Mouse (Mus musculus): ENCODE data around the gene Syne4. TPM values are rescaled to one million over a fixed set of nuclear protein-coding genes. Genes with fewer than 3 reads are reported as not detected.

Gene Syne4
- polyA plus RNA-seq, 1 experiment from 2014 or later, result 29.2 TPM

DNA sequence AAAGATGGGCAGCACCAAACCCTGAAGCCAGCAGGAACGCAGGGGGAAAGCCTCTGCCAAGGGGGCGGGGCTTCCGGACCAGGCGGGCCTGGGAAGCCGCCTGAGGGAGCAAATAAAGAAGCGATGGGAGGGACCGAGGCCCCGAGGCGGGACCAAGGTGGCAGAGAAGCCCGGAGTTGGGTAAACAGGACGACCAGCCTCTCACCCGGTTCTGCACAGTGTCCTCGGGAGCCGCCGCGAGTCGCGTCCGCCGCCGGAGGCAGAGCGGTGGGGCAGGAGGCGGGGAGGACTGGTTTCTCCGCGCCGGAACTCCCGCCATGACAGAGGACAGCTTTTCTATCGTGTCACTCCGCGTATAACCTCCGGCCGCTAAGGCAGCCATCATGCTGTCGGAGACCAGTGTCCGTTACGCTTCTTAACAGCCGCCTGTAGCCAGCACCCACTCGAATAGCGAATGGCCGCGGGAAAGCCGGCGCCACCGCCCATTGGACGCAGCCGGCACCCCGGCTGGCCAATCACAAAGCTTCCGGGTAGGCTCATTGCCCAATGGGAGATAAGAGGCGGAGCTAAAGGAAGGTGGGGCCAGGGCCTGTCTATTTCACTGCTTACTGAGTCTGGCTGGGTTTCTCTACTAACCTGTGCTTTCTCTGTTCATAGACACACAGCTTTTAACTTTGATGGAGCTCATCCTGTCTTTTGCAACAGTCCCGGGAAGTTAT lies 34.5 kb upstream of the Syne4 start, which contains the start of the genes Thap8 and Wdr62:
Gene Thap8, plus strand, starts transcription at position 144 of the 719 bp plus-strand sequence.
Gene Wdr62, minus strand, starts transcription at position 469 of the 719 bp plus-strand sequence.
- Histone ChIP-seq H3K4me1 (replicated peaks; ENCODE audit: control insufficient read depth, insufficient read depth, low read length) (peaks cover 2% of the 10 kb centered on the region; the same call in 1 of the 2 replicates), H3K4me2 (ENCODE audit: low read depth, low read length, severe bottlenecking) (peak within 1 kb of the TSS; percentile 86), H3K9ac (ENCODE audit: low read length) (peak within 1 kb of the TSS; percentile 64), H3K9me3 (ENCODE audit: control insufficient read depth, low read length) (no peaks in the 10 kb centered on the region), H3K4me3 (ENCODE audit: low read depth, low read length) (peak within 1 kb of the TSS; percentile 74), H3K36me3 (ENCODE audit: control insufficient read depth, insufficient read depth, low read length) (no peaks in the 10 kb centered on the region), H3K27ac (ENCODE audit: low read depth, low read length) (peak within 1 kb of the TSS; percentile 90), H3K27me3 (ENCODE audit: control insufficient read depth, insufficient read depth, low read length) (no peaks in the 10 kb centered on the region)
- under 1% methylated on average over 49 of the region's 49 CpGs for WGBS
- ATAC-seq (replicated peaks; ENCODE audit: low FRiP score), result peak; percentile 96
- peak; percentile 96 for DNase-seq (ENCODE audit: low spot score)

DNA sequence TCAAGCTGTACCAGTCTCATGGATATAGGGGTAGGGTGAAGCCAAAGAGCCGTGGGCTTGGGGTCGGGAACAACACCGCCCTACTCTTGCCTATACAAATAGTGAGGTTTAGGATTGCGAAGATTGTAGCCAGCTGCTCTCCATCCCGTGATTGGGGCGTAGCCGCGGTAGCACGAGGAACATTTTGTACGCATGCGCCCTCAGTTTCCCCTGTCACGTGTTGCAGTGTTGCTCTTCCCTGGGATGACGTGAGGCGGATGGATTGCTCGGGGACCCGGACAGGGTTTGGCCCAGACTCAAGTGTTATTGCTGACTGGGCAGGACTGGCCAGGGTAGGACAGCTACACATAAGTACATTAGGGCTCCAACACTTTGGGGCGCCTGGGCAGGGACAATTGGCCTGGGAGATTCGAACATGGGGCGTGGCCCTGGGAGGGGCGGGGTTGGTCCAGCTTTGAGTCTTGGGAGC lies 33.9 kb upstream of the Syne4 start:
- ATAC-seq (replicated peaks; ENCODE audit: low FRiP score) (peak; percentile 87), DNase-seq (ENCODE audit: low spot score) (peak; percentile 88)
- peak overlapping the region; percentile 74 for H3K4me3 ChIP-seq (ENCODE audit: low read depth, low read length)
- H3K9me3 ChIP-seq (ENCODE audit: control insufficient read depth, low read length), result no peaks in the 10 kb centered on the region
- H3K27ac ChIP-seq (ENCODE audit: low read depth, low read length), result peak overlapping the region; percentile 90
- H3K27me3 ChIP-seq (ENCODE audit: control insufficient read depth, insufficient read depth, low read length), result no peaks in the 10 kb centered on the region
- peaks cover 2% of the 10 kb centered on the region; the same call in 1 of the 2 replicates for H3K4me1 ChIP-seq (replicated peaks; ENCODE audit: control insufficient read depth, insufficient read depth, low read length)
- H3K9ac ChIP-seq (ENCODE audit: low read length), result peak overlapping the region; percentile 64
- WGBS, result under 1% methylated on average over 20 of the region's 20 CpGs
- peak overlapping the region; percentile 86 for H3K4me2 ChIP-seq (ENCODE audit: low read depth, low read length, severe bottlenecking)
- H3K36me3 ChIP-seq (ENCODE audit: control insufficient read depth, insufficient read depth, low read length), result no peaks in the 10 kb centered on the region

DNA sequence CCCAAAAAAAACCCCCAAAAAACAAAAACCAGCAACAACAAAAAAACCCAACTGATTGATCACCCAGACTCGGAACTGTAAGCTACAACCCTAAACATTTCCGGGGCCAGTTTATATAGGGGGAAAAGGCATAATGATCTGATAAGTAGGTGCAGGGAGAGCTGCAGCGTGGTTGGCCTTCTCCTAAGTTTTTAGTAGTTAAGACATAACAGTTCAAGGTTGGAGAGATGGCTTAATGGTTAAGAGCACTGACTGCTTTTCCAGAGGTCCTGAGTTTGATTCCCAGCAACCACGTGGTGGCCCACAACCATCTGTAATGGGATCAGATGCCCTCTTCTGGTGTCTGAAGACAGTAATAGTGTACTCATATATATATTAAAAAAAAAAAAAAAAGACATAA lies 33.1 kb upstream of the Syne4 start:
- ATAC-seq (replicated peaks; ENCODE audit: low FRiP score) (no peak), DNase-seq (ENCODE audit: low spot score) (no peak)
- 77% methylated on average over 4 of the region's 4 CpGs for WGBS
- peaks cover 2% of the 10 kb centered on the region; the same call in 1 of the 2 replicates for H3K4me1 ChIP-seq (replicated peaks; ENCODE audit: control insufficient read depth, insufficient read depth, low read length)
- H3K27me3 ChIP-seq (ENCODE audit: control insufficient read depth, insufficient read depth, low read length), result no peaks in the 10 kb centered on the region
- no peak overlapping the region for H3K9ac ChIP-seq (ENCODE audit: low read length)
- no peak overlapping the region for H3K27ac ChIP-seq (ENCODE audit: low read depth, low read length)
- no peak overlapping the region for H3K4me3 ChIP-seq (ENCODE audit: low read depth, low read length)
- no peak overlapping the region for H3K4me2 ChIP-seq (ENCODE audit: low read depth, low read length, severe bottlenecking)
- no peaks in the 10 kb centered on the region for H3K36me3 ChIP-seq (ENCODE audit: control insufficient read depth, insufficient read depth, low read length)
- no peaks in the 10 kb centered on the region for H3K9me3 ChIP-seq (ENCODE audit: control insufficient read depth, low read length)

DNA sequence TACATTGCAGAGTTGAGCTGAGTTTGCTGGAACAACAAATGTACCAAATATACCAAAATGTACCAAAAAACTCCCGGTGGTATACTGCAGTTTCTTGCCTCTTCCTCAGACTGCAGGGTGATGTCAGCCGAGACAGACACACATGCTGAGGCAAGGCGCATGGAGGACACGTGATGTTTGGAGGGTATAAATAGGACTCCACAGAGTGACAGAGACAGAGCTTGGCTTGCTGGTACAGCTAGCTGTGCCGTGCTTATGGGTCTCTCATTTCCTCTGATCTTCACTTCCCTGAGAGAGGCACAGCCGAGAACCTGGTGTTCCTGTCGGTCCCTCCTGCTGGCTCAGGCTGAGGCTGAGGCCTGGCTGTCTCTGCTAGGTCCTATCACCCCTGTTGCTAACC lies 31.9 kb upstream of the Syne4 start:
- no peaks in the 10 kb centered on the region for H3K27me3 ChIP-seq (ENCODE audit: control insufficient read depth, insufficient read depth, low read length)
- no peak for ATAC-seq (replicated peaks; ENCODE audit: low FRiP score)
- 85% methylated on average over 7 of the region's 7 CpGs for WGBS

DNA sequence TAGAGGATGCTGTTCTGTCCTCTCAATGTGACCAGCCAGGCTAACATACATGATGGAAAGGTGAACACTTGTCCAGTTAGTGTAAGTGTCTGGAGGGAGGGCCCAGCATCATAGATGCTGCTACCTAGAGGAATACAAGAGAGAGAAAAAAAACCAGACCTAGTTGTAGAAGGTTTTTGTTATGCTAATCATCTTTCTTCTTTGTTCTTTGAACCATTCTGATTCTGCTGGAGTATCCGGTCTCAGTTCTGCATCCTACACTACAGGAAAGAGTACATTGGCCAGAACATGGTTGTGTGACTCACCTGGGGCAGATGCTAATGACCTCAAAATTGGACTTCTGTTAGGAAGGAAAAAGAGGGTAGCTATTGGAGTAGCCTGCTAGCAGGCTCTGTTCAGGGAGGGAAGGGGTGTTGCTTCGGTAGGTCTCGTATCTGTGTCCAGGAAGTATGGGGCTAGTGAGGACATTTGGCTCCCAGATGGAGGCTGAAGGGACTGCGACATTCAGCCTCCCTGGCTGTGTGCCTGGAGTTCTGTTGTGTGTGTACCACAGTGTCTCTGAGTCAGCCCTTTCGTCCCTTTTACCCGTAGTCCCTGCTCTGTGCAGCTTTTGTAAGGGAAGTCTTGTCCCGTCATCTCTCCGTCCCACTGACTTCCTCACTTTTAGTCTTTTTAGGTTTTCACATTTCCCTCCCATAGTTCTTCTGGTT lies 27.8 kb upstream of the Syne4 start:
- WGBS, result 73% methylated on average over 8 of the region's 8 CpGs
- H3K36me3 ChIP-seq (ENCODE audit: control insufficient read depth, insufficient read depth, low read length), result no peaks in the 10 kb centered on the region

More for the DNA sequence above, 31.9 kb upstream of the Syne4 start:
- Histone ChIP-seq H3K9ac (ENCODE audit: low read length) (no peak overlapping the region), H3K9me3 (ENCODE audit: control insufficient read depth, low read length) (no peaks in the 10 kb centered on the region), H3K4me3 (ENCODE audit: low read depth, low read length) (no peak overlapping the region), H3K4me1 (replicated peaks; ENCODE audit: control insufficient read depth, insufficient read depth, low read length) (peaks cover 2% of the 10 kb centered on the region; the same call in 1 of the 2 replicates), H3K27ac (ENCODE audit: low read depth, low read length) (no peak overlapping the region), H3K4me2 (ENCODE audit: low read depth, low read length, severe bottlenecking) (no peak overlapping the region), H3K36me3 (ENCODE audit: control insufficient read depth, insufficient read depth, low read length) (no peaks in the 10 kb centered on the region)
- DNase-seq (ENCODE audit: low spot score), result no peak

DNA sequence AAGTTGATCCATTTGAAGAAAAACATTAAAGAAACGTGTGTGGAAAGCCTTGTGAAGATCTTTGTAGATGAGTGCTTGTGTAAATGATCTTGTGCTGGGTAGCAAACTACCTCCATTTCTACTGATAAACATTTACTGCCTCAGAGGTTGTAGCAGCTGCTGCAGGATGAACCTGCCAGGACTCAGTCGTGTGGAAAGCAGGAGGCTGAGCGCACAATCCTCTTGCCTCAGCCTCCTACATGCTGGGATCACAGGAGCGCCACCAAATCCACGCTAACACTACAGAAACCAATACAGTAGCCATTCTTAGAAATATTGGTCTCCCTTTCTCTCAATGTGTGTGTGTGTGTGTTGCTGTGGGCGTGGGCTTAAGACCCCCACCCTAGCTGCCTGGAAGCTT lies 26.6 kb upstream of the Syne4 start:
- no peak for DNase-seq (ENCODE audit: low spot score)

More for the DNA sequence above, 27.8 kb upstream of the Syne4 start:
- Histone ChIP-seq H3K9me3 (ENCODE audit: control insufficient read depth, low read length) (no peaks in the 10 kb centered on the region), H3K4me1 (replicated peaks; ENCODE audit: control insufficient read depth, insufficient read depth, low read length) (peaks cover 4% of the 10 kb centered on the region; the same call in 1 of the 2 replicates), H3K4me2 (ENCODE audit: low read depth, low read length, severe bottlenecking) (no peak overlapping the region), H3K27ac (ENCODE audit: low read depth, low read length) (no peak overlapping the region), H3K4me3 (ENCODE audit: low read depth, low read length) (no peak overlapping the region), H3K27me3 (ENCODE audit: control insufficient read depth, insufficient read depth, low read length) (no peaks in the 10 kb centered on the region), H3K9ac (ENCODE audit: low read length) (no peak overlapping the region)
- ATAC-seq (replicated peaks; ENCODE audit: low FRiP score) (no peak), DNase-seq (ENCODE audit: low spot score) (no peak)

DNA sequence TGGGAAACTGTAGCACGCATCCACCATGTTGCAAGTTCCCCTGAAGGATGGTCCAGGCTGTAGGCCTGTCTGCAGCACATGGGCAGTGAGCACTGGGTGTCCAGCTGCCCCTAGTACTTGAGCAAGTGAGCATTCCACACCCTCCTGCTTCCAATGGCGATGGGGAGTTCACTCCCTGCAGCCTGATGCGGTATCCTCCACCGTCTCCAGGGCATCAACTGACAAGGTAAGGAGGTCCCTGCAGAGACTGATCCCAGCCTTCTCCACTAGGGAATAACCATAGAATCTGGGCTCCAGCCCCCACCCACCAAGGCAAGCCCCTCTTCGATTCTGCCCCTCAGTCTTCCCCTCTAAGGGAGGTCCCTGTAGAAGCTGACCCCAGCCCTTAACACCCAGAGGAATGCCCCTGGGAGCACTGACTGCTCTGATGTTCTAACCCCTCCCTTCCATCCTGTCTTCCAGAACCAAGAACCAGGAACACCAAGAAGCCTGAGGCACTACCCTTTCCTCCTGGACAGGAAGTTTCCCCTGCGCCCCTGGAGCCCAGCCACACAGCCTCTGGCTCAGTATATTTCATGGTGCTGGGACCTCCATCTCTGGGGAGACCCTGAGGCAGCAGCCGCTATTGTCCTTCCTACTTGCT lies 25.4 kb upstream of the Syne4 start:
- Histone ChIP-seq H3K4me3 (ENCODE audit: low read depth, low read length) (no peak overlapping the region), H3K9me3 (ENCODE audit: control insufficient read depth, low read length) (no peaks in the 10 kb centered on the region), H3K4me1 (replicated peaks; ENCODE audit: control insufficient read depth, insufficient read depth, low read length) (peaks cover 7% of the 10 kb centered on the region; the same call in 1 of the 2 replicates), H3K27me3 (ENCODE audit: control insufficient read depth, insufficient read depth, low read length) (no peaks in the 10 kb centered on the region), H3K36me3 (ENCODE audit: control insufficient read depth, insufficient read depth, low read length) (0 out of 2 replicates have a peak, but pooled peaks cover 1% of the 10 kb centered on the region), H3K4me2 (ENCODE audit: low read depth, low read length, severe bottlenecking) (no peak overlapping the region), H3K27ac (ENCODE audit: low read depth, low read length) (no peak overlapping the region), H3K9ac (ENCODE audit: low read length) (no peak overlapping the region)
- ATAC-seq (replicated peaks; ENCODE audit: low FRiP score), result no peak
- no peak for DNase-seq (ENCODE audit: low spot score)
- 68% methylated on average over 7 of the region's 7 CpGs for WGBS

More for the DNA sequence above, 26.6 kb upstream of the Syne4 start:
- Histone ChIP-seq H3K9ac (ENCODE audit: low read length) (no peak overlapping the region), H3K4me3 (ENCODE audit: low read depth, low read length) (no peak overlapping the region), H3K4me2 (ENCODE audit: low read depth, low read length, severe bottlenecking) (no peak overlapping the region), H3K36me3 (ENCODE audit: control insufficient read depth, insufficient read depth, low read length) (no peaks in the 10 kb centered on the region), H3K27me3 (ENCODE audit: control insufficient read depth, insufficient read depth, low read length) (no peaks in the 10 kb centered on the region), H3K27ac (ENCODE audit: low read depth, low read length) (no peak overlapping the region), H3K4me1 (replicated peaks; ENCODE audit: control insufficient read depth, insufficient read depth, low read length) (peaks cover 7% of the 10 kb centered on the region; the same call in 1 of the 2 replicates), H3K9me3 (ENCODE audit: control insufficient read depth, low read length) (no peaks in the 10 kb centered on the region)
- WGBS, result 78% methylated on average over 6 of the region's 6 CpGs
- ATAC-seq (replicated peaks; ENCODE audit: low FRiP score), result no peak

DNA sequence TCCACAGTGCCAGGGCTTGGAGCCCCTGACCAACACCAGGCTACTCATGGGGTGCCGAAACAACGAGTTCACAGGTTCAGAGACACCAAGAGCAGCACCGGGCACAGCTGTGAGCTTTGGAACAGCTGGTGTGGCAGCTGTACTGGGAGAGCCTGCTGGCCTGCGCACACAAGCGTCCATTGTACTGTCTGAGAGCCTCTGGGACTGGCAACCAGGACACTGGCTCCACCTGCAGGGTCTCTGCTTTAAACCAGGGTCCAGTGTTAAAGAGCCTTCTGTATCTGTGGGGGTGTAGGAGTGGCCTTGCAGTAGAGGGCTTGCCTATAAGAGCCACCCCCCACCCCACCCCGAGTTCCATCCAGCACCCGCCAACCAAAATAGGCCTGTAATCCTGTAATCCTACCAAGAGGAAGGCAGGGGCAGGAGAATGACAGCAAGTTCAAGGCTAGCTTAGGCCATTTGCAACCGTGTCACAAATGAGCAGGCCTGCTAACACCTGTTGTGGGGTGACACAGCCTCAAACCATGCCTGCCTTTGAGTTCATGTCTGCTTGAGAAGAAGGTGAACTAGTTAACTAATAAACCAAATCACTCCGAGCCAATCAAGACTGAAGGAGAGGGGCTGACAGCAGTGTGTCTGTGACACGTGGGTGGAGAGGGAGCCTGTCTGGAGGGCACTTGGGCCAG lies 24.8 kb upstream of the Syne4 start:
- peaks cover 2% of the 10 kb centered on the region; the same call in 1 of the 2 replicates for H3K36me3 ChIP-seq (ENCODE audit: control insufficient read depth, insufficient read depth, low read length)
- H3K4me1 ChIP-seq (replicated peaks; ENCODE audit: control insufficient read depth, insufficient read depth, low read length), result peaks cover 7% of the 10 kb centered on the region; the same call in 1 of the 2 replicates
- H3K27me3 ChIP-seq (ENCODE audit: control insufficient read depth, insufficient read depth, low read length), result no peaks in the 10 kb centered on the region
- H3K9ac ChIP-seq (ENCODE audit: low read length), result no peak overlapping the region
- WGBS, result 52% methylated on average over 10 of the region's 10 CpGs
- no peak overlapping the region for H3K4me2 ChIP-seq (ENCODE audit: low read depth, low read length, severe bottlenecking)
- no peak overlapping the region for H3K27ac ChIP-seq (ENCODE audit: low read depth, low read length)
- ATAC-seq (replicated peaks; ENCODE audit: low FRiP score), result peak; percentile 25; the same call in 1 of the 2 replicates
- no peaks in the 10 kb centered on the region for H3K9me3 ChIP-seq (ENCODE audit: control insufficient read depth, low read length)
- H3K4me3 ChIP-seq (ENCODE audit: low read depth, low read length), result no peak overlapping the region
- DNase-seq (ENCODE audit: low spot score), result peak; percentile 60
